Mouse (Mus musculus) neural tube, embryonic 11.5 days (tissue): ENCODE measurements around the gene Rpl36-ps4. TPM values are rescaled to one million over a fixed set of nuclear protein-coding genes. Genes with fewer than 3 reads are reported as not detected.
"Not testable (repeated sequence)": the region's sequence is repeated elsewhere in the genome, so short reads cannot be mapped to it uniquely, and the experiment has no call there.

Experiments used
- ATAC-seq: fragments of 200-750 bp; cut with Nextera tagmentation; 2 replicates; pipeline ENCODE4 v1.8.0; 2017; ENCODE audit warnings: moderate number of reproducible peaks, mild to moderate bottlenecking, moderate TSS enrichment, moderate library complexity; ENCODE audit not compliant: insufficient read depth, low FRiP score, low TSS enrichment
- DNase-seq: peaks from one replicate; pipeline ENCODE4 v3.0.0-alpha.2; 2015; ENCODE audit warnings: low spot score
- H3K27ac ChIP-seq: fragments of 300-500 bp; sonication (generic); 2 replicates; pipeline ENCODE4 v1.5.1; 2014; ENCODE audit warnings: low read depth, mild to moderate bottlenecking, low read length
- H3K27me3 ChIP-seq: fragments of 300-500 bp; sonication (generic); 2 replicates; pipeline ENCODE4 v1.6.1; 2014; ENCODE audit warnings: mild to moderate bottlenecking, low read length, mixed read lengths; ENCODE audit not compliant: control insufficient read depth, insufficient read depth
- H3K36me3 ChIP-seq: fragments of 300-500 bp; sonication (generic); 2 replicates; pipeline ENCODE4 v1.6.1; 2014; ENCODE audit warnings: mild to moderate bottlenecking, low read length, moderate library complexity, mixed read lengths; ENCODE audit not compliant: control insufficient read depth, insufficient read depth
- H3K4me1 ChIP-seq: fragments of 300-500 bp; sonication (generic); 2 replicates; pipeline ENCODE4 v1.6.1; 2014; ENCODE audit warnings: low read length, mixed read lengths; ENCODE audit not compliant: control insufficient read depth, insufficient read depth
- H3K4me2 ChIP-seq: fragments of 300-500 bp; sonication (generic); 2 replicates; pipeline ENCODE4 v1.6.1; 2014; ENCODE audit warnings: low read depth, mild to moderate bottlenecking, moderate library complexity
- H3K4me3 ChIP-seq: fragments of 300-500 bp; sonication (generic); 2 replicates; pipeline ENCODE4 v1.5.1; 2014; ENCODE audit warnings: low read depth, low read length
- H3K9ac ChIP-seq: fragments of 300-500 bp; sonication (generic); 2 replicates; pipeline ENCODE4 v1.6.1; 2014; ENCODE audit warnings: mild to moderate bottlenecking, low read length
- H3K9me3 ChIP-seq: fragments of 300-500 bp; sonication (generic); 2 replicates; pipeline ENCODE4 v1.6.1; 2016; ENCODE audit warnings: low read length; ENCODE audit not compliant: control insufficient read depth
- WGBS: fragments of 180-500 bp; shearing (Covaris S2); extraction: QIAGEN DNeasy Blood & Tissue Kit; methylation state at CpG from one replicate; pipeline ENCODE4 v1.1.7; 2014; 5-methylcytosine and 5-hydroxymethylcytosine counted together
- polyA plus RNA-seq: library from polyadenylated mRNA; unstranded; fragments of >200 nt; fragmentation: Nextera tagmentation; extraction: Ambion mirVana; gene quantifications from 2 replicates; pipeline ENCODE4 v1.2.1, GENCODE M21; 2014

Gene Rpl36-ps4
- polyA plus RNA-seq, 1 experiment from 2014 or later, result not detected

GRCm38 (mm10) chr17:87915386-87915785 is 5.4 kb upstream of the Rpl36-ps4 start:
- 91% methylated on average over 3 of the region's 3 CpGs for WGBS
- ATAC-seq (no peak), DNase-seq (no peak)
- no peak overlapping the region for H3K27ac ChIP-seq
- no peaks in the 10 kb centered on the region for H3K9me3 ChIP-seq
- H3K4me2 ChIP-seq, result no peak overlapping the region
- no peaks in the 10 kb centered on the region for H3K36me3 ChIP-seq
- H3K4me1 ChIP-seq, result no peaks in the 10 kb centered on the region
- H3K27me3 ChIP-seq, result no peaks in the 10 kb centered on the region
- no peak overlapping the region for H3K4me3 ChIP-seq
- H3K9ac ChIP-seq, result no peak overlapping the region

DNA sequence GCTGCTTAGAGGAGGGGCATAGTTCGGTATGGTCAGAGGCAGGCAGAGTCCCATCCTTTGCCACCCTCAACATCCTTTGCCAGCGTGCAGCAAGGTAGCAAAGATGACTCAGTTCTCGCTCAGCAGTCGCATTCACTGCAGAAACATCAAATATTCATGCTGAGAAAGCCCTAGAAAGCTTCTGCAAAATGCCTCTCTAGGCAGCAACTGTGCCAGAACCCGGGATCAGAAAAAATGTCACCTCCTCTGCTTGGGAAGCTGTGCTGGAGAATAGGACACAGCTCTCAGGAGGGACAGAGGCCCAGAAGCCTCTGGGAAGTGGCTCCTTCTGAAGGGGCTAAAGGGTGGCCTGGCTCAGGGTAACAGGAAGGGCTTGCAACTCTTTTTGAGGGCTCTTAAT is 2.7 kb upstream of the Rpl36-ps4 start:
- Histone ChIP-seq H3K4me1 (no peaks in the 10 kb centered on the region), H3K9me3 (no peaks in the 10 kb centered on the region), H3K9ac (no peak overlapping the region), H3K27me3 (no peaks in the 10 kb centered on the region), H3K4me2 (no peak overlapping the region), H3K4me3 (no peak overlapping the region), H3K36me3 (no peaks in the 10 kb centered on the region), H3K27ac (no peak overlapping the region)
- WGBS, result 91% methylated on average over 5 of the region's 5 CpGs
- DNase-seq, result no peak
- no peak for ATAC-seq

DNA sequence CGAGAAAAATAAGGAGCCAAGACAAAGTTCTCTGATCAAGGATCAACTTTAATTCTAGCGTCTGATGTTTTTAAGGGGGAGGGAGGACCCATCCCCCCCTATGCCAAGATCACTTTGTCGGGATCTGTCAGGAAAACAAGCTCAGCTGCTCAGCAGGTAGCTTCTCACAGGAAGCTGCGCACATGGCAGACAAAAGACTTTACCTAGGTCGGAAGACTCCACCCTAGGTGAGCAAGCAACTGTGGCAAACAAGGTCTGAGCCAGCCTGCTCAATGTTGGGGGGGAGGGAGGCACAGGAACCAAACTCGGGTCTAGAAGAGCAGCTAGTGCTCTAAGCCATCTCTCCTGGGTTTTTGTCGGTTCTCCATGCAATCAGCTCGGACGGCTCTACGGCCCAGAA is 13.5 kb downstream of the Rpl36-ps4 start:
- Histone ChIP-seq H3K27ac (no peak overlapping the region), H3K36me3 (no peaks in the 10 kb centered on the region), H3K4me2 (no peak overlapping the region), H3K9me3 (no peaks in the 10 kb centered on the region), H3K27me3 (no peaks in the 10 kb centered on the region), H3K9ac (no peak overlapping the region), H3K4me3 (no peak overlapping the region), H3K4me1 (no peaks in the 10 kb centered on the region)
- no peak for ATAC-seq
- no peak for DNase-seq
- WGBS, result 83% methylated on average over 10 of the region's 10 CpGs

- DNase-seq (no peak), ATAC-seq (no peak)
- Histone ChIP-seq H3K27ac (no peak overlapping the region), H3K36me3 (no peaks in the 10 kb centered on the region), H3K4me1 (no peaks in the 10 kb centered on the region), H3K27me3 (no peaks in the 10 kb centered on the region), H3K4me2 (no peak overlapping the region), H3K9me3 (no peaks in the 10 kb centered on the region), H3K4me3 (no peak overlapping the region), H3K9ac (no peak overlapping the region)
- WGBS, result 85% methylated on average over 8 of the region's 8 CpGs
Observed at GRCm38 (mm10) chr17:87934736-87935135, 14.0 kb downstream of the Rpl36-ps4 start.

GRCm38 (mm10) chr17:87936156-87936555 is 15.4 kb downstream of the Rpl36-ps4 start:
- no peak for DNase-seq
- Histone ChIP-seq H3K9me3 (no peaks in the 10 kb centered on the region), H3K4me3 (no peak overlapping the region), H3K36me3 (no peaks in the 10 kb centered on the region), H3K27ac (no peak overlapping the region), H3K4me1 (no peaks in the 10 kb centered on the region), H3K27me3 (no peaks in the 10 kb centered on the region), H3K9ac (no peak overlapping the region), H3K4me2 (no peak overlapping the region)
- WGBS, result 88% methylated on average over 4 of the region's 4 CpGs
- no peak for ATAC-seq

- no peaks in the 10 kb centered on the region for H3K9me3 ChIP-seq
- no peaks in the 10 kb centered on the region for H3K36me3 ChIP-seq
- no peak overlapping the region for H3K4me3 ChIP-seq
- H3K9ac ChIP-seq, result no peak overlapping the region
- H3K4me1 ChIP-seq, result no peaks in the 10 kb centered on the region
- peak; percentile 77 for DNase-seq
- H3K4me2 ChIP-seq, result no peak overlapping the region
- H3K27ac ChIP-seq, result no peak overlapping the region
- no peaks in the 10 kb centered on the region for H3K27me3 ChIP-seq
- 46% methylated on average over 16 of the region's 16 CpGs for WGBS
- ATAC-seq, result no peak; the same call in 1 of the 2 replicates
Observed at GRCm38 (mm10) chr17:87948965-87949584, 28.3 kb downstream of the Rpl36-ps4 start.

DNA sequence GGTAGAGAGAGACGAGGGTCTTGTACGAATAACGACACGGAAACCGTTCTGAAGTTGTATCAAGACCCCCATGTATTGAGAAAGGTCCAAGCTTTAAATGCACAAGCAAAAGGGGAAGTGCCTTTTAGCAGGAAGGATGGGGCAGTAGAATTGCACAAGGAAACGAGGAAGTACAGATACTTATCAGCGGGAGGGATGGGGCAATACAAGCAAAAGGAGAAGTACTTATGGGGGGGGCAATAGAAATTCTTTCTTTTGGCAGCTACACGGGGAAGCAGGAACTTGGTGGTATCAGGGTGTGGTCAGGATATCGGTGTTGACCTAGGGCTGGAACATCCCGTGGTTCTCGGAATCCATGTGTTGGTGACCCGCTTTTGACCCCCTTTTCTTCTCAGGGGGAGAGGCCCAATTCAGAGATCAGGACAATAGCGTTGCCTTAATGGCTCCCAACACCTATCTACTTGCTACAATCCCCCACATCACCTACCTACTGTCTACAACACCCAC is 33.9 kb downstream of the Rpl36-ps4 start:
- not testable (repeated sequence) for H3K9ac ChIP-seq, H3K4me1 ChIP-seq, ATAC-seq, H3K4me3 ChIP-seq, H3K4me2 ChIP-seq, H3K9me3 ChIP-seq, DNase-seq, H3K27me3 ChIP-seq, H3K36me3 ChIP-seq, H3K27ac ChIP-seq
- WGBS, result 93% methylated on average over 13 of the region's 13 CpGs

GRCm38 (mm10) chr17:87957096-87957840 is 36.5 kb downstream of the Rpl36-ps4 start:
- H3K4me1 ChIP-seq, result no peaks in the 10 kb centered on the region
- H3K36me3 ChIP-seq, result no peaks in the 10 kb centered on the region
- H3K4me3 ChIP-seq, result no peak overlapping the region
- H3K27me3 ChIP-seq, result no peaks in the 10 kb centered on the region
- H3K4me2 ChIP-seq, result no peak overlapping the region
- H3K9ac ChIP-seq, result no peak overlapping the region
- no peak overlapping the region for H3K27ac ChIP-seq
- H3K9me3 ChIP-seq, result no peaks in the 10 kb centered on the region
- ATAC-seq, result no peak
- no peak for DNase-seq
- WGBS, result 75% methylated on average over 12 of the region's 12 CpGs

DNA sequence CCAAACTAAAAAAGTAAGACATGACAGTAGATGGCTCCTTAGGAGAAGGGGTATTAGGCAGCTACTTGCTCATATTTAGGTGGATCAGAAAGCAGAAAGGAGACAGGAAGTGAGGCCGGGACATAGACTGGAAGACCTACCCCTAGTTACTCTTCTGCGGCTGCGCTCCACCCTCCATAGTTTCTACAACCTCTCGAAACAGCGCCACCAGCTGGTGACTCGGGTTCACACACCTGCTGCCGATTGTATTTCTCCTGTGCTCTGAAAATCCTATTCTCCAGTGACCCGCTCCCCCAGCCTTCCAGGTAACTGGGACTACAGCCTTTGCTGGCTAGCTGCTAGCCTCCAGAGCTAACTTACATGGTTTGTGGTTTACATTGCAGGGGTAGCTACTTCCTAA is 37.5 kb downstream of the Rpl36-ps4 start:
- Histone ChIP-seq H3K27me3 (no peaks in the 10 kb centered on the region), H3K27ac (no peak overlapping the region), H3K9me3 (no peaks in the 10 kb centered on the region), H3K4me2 (no peak overlapping the region), H3K4me1 (no peaks in the 10 kb centered on the region), H3K4me3 (no peak overlapping the region), H3K36me3 (no peaks in the 10 kb centered on the region), H3K9ac (no peak overlapping the region)
- no peak for ATAC-seq
- WGBS, result 53% methylated on average over 8 of the region's 8 CpGs
- peak; percentile 35 for DNase-seq
